Mouse (Mus musculus): ENCODE data around the gene Ankrd49.

DNA sequence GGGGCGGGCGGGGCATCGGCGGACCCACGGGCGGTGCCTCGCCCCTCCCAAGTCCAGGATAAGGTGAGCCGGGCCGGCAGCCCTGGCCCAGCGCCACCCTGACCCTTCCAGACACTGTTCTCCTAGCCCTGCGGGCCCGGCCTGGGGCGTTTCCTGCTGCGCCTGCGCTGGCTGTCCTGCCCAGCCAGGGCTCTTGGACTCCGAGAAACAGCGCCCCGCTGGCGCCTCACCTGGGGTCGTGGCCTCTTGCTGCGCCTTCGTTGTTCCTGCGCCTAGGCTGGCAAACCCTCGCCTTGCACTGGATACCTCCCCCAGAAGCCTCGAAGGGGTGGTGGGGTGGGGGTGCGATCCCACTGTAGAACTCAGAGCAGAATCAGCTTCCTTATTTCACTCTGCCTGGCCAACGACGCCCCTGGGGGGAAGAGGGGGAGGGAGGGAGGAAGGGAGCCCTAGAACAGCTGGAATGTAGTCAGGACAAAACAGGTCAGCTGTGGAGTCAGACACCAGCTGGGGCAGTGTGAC is 32.6 kb downstream of the Ankrd49 start, which contains the start of gene Fut4:
- TF ChIP-seq MAX (IDR thresholded peaks at IDR 0.05; ENCODE audit: low read length) (peak; percentile 59), USF1 (IDR thresholded peaks at IDR 0.05; ENCODE audit: low read depth, low read length) (no peak), POLR2A (IDR thresholded peaks at IDR 0.05; ENCODE audit: control insufficient read depth in 1 of 2, insufficient read depth in 1 of 2, low read depth in 1 of 2, low read length in 2 of 2, poor library complexity in 1 of 2) (peak in 1 of 2 experiments; percentile 34; a peak in 2 of 4 replicates), CTCF (IDR thresholded peaks at IDR 0.05 in 2 of 3, conservative IDR thresholded peaks at IDR 0.05 in 1 of 3; ENCODE audit: control insufficient read depth in 1 of 3, insufficient read depth in 1 of 3, low read depth in 2 of 3, low read length in 3 of 3, poor library complexity in 1 of 3, severe bottlenecking in 1 of 3) (peak in 1 of 3 experiments; percentile 24; a peak in 3 of 6 replicates), MAFK (IDR thresholded peaks at IDR 0.05; ENCODE audit: borderline replicate concordance, low read depth, low read length) (no peak), E2F4 (IDR thresholded peaks at IDR 0.05; ENCODE audit: borderline replicate concordance, low read depth, low read length) (no peak), ZMIZ1 (IDR thresholded peaks at IDR 0.05; ENCODE audit: low read depth, low read length) (0 out of 2 replicates have a peak, but pooled peaks have one; percentile 47), TAL1 (IDR thresholded peaks at IDR 0.05; ENCODE audit: low read length) (no peak), SMC3 (IDR thresholded peaks at IDR 0.05; ENCODE audit: low read depth, low read length) (no peak), RCOR1 (IDR thresholded peaks at IDR 0.05; ENCODE audit: low read depth, low read length) (no peak)

Data from MEL (cell line).